Mouse (Mus musculus) common myeloid progenitor, adult 5-6 weeks (primary cell): ENCODE results near the gene S1pr5. TPM values are rescaled to one million over a fixed set of nuclear protein-coding genes. Genes with fewer than 3 reads are reported as not detected.
"Not testable (repeated sequence)": the region's sequence is repeated elsewhere in the genome, so short reads cannot be mapped to it uniquely, and the experiment has no call there.

ENCODE experiments used
- ATAC-seq: replicated peaks from 2 replicates; pipeline ENCODE4 v1.8.0; 2016; ENCODE audit warnings: low read depth, mild to moderate bottlenecking, moderate TSS enrichment, inconsistent platforms; ENCODE audit not compliant: poor library complexity, severe bottlenecking
- total RNA-seq: library from RNA; stranded (forward); fragments of 200-1000, 187-1606 nt; gene quantifications from 2 replicates; pipeline ENCODE4 v1.2.3, GENCODE M21; 2017

Gene S1pr5
- total RNA-seq, 1 experiment from 2014 or later, result 0.09 TPM

- ATAC-seq, result peak; percentile 43
Measured at GRCm38 (mm10) chr9:21238733-21239464, 9.3 kb downstream of the S1pr5 start, which contains the start of gene Keap1. Keap1 (minus strand) TSS chr9:21239361.

DNA sequence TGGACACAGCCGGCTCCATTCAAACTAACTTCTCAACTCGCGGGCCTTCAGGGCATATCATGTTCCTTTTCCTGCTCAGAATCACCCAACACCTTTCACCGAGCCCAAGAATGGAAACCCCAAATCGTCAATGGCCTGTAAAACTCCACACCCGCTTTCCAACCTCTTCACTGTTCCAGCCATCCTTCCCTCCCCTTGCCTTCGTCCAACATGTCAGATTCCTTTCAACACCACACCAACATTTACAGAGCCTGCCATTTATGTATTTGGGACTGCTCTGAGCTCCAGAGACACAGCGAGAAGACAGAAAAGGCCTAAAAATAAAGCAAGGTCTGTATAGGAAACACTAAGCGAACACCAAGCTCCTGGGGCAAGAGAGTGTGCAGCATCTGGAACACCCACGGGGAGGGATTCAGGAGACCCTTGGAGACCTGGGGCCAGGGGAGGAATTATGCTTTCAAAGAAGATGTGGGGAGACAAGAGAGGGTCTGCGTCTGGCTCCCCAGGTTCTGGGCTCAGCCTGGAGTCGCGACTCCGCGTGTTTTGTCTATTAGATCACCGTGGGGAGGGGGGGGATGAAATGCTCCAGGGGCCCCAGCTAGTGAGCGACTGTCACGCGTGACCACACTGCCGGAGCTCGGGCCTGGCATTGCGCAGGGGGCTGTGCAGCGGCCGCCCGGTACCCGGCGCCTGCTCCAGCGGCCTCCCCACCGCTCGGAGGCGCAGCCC lies 10.1 kb downstream of the S1pr5 start:
- ATAC-seq, result no peak

DNA sequence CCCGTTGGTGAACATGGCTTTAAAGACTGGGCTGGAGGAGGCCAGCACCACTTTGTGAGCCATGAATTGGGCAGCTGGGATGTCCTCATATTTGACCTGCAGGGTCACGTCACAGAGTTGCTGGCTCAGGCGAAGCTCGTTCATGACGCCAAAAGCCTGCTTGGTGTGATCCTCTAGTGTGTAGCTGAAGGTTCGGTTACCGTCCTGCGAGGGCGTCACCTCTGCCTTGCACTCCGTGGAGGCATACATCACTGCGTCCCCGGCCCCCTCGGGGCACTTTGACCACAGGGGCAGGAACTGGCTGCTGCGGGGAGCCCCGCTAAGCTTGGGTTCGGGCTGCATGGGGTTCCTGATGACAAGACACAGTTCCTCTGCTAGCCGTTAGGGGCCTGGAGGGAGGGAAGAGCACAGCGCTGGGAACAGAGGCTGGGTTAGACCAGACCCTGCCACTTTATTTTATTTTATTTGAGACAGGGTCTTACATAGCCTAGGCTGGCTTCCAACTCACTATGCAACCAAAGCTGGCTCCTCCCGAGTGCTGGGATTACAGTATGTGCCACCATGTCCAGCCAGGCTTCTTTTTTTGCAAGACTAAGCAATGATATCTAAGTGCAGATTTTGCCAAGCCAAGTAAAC lies 10.8 kb downstream of the S1pr5 start:
- peak; percentile 64 for ATAC-seq

DNA sequence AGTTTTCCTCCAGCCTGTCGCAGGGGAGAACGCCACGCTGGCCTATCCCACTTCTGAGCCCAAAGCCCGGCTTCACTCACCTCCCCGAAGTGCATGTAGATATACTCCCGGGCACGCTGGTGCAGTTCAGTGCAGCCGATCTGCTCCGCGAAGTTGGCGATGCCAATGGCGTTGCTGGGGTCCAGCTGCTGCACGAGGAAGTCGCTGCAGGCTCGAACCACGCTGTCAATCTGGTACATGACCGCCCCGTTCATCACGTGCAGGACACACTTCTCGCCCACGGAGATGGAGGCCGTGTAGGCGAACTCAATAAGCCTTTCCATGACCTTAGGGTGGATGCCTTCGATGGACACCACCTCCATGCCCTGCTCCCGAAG lies 11.3 kb downstream of the S1pr5 start:
- no peak for ATAC-seq

GRCm38 (mm10) chr9:21235341-21235740 lies 12.9 kb downstream of the S1pr5 start:
- ATAC-seq, result no peak

DNA sequence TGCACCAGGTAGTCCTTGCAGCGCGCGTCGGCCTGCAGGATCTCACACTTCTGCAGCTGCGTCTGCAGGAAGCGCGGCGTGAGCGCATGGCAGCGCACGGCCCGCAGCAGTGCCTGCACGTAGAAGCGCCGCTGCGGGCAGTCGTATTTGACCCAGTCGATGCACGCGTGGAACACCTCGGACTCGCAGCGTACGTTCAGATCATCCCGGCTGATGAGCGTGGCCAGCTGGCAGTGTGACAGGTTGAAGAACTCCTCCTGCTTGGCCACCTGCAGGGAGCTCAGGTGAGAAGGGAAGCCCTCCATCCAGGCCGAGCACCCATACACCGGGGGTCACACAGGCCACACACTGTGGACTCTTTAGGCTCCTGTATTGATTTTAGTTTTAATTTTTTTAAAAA lies 14.4 kb downstream of the S1pr5 start:
- no peak for ATAC-seq

DNA sequence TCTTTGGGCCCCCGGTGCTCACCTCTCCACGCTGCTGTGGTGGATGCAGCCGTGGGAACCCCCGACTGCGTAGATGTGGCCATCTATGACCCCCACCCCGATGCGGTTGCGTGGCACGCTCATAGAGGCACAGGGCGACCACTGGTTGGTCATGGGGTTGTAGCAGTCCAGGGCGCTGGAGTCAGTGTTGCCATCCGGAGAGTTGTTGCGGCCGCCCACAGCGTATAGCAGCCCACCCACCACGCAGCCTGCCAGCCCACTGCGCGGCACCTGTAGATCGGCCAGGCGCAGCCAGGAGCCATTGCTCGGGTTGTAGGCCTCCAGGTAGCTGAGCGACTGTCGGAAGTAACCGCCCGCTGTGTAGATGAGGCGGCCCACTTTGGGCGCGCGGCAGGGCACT lies 14.9 kb downstream of the S1pr5 start:
- no peak for ATAC-seq

DNA sequence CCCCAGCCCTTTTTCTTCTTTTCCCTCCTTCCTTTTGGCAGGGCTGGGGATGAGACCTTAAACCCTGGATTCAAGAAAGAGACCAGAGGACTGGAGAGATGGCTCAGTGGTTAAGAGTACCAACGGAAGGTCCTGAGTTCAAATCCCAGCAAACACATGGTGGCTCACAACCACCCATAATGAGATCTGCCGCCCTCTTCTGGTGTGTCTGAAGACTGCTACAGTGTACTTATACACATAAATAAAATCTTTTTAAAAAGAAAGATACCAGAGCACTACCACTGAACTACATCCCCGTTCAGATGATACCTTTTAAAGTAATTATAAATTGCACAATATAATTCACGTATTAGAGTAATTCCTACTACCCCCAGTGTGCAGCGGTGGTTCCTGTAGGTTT lies 15.4 kb downstream of the S1pr5 start:
- ATAC-seq, result no peak

DNA sequence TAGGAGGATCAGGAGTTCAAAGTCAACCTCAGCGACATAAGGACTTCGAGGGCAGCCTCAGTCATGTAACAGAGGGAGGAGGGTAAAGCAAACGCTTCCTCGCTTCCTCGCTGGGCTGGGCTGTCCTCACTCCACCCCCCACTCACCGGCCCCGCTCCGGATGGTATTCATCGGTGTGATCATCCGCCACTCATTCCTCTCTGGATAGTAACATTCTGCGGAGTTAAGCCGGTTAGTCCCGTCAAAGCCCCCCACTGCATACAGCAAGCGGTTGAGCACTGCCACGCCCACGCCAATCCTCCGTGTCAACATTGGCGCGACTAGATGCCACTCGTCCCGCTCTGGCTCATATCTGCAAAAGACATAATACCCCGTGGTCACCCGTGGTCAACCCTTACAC lies 16.7 kb downstream of the S1pr5 start:
- no peak for ATAC-seq

DNA sequence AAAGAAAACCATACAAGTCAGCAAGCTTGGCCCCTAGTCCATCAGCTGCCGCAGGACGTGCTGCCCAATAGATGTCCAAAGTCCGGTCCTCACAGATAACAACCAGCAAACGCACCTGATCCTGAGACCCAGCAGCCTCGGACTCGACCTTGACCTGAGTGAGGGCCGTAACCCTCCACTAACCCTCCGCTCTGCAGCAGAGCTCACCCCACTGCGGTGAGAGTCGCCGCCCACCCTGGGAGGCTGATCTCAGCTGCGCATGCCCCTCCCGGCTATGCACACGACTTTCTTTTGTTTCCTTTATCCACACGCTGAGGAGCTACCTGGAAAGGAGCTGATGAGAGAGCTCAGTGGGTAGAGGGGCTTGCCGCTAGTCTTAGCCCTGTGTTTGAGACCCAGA lies 20.9 kb downstream of the S1pr5 start:
- peak; percentile 52 for ATAC-seq

- no peak for ATAC-seq
Measured at GRCm38 (mm10) chr9:21225415-21225758, 22.9 kb downstream of the S1pr5 start.

DNA sequence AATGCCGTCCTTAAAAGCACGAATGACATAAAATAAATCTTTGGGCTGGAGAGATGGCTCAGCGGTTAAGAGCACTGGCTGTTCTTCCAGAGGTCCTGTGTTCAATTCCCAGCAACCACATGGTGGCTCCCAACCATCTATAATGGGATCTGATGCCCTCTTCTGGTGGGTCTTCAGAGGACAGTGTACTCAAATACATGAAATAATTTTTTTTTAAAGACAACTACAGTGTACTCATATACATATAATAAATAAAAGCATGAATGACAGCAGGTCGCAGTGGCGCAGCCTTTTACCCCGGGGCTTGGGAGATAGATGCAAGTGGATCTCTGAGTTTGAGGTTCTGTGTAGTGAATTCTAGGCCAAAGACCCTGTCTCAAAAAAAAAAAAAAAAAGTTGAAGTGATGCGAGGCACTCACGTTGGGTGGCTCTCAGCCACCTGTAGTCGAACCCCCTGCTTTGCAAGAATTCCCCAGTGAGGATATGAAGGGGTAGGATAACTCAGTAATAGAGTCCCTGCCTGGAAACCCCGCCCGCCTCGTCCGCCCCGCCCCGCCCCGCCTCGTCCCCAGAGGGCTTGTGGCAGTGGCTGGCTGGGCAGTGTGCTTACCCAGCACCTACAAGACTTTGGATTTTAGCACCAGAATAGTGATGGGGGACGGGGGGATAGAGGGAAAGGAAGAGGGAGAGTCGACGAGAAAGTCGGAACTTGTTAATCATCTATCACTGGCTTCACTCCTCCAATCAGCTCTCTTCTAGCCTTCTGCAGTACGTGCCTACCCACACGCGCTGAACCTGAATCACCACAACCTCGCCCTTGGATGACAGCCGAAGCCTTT lies 23.4 kb downstream of the S1pr5 start:
- no peak for ATAC-seq

DNA sequence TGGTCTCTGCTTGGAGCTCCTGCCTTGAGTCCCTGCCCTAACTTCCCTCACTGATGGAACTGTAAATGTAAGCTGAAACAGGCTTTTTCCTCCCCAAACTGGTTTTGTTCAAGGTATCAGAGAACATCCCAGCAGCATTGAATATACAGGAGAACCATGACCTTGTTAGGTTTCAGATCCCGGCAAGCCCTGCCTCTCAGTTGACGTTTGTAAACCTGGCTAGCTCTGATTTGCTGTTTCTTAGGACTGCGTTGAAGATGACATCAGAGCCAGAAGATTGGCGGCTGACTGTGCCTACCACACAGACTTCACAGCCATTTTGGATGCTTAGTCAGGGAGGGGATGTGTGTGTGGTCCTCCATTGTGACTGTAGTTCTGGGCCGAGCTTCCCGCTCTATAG lies 24.3 kb downstream of the S1pr5 start:
- ATAC-seq, result no peak

GRCm38 (mm10) chr9:21223490-21223889 lies 24.8 kb downstream of the S1pr5 start:
- not testable (repeated sequence) for ATAC-seq

DNA sequence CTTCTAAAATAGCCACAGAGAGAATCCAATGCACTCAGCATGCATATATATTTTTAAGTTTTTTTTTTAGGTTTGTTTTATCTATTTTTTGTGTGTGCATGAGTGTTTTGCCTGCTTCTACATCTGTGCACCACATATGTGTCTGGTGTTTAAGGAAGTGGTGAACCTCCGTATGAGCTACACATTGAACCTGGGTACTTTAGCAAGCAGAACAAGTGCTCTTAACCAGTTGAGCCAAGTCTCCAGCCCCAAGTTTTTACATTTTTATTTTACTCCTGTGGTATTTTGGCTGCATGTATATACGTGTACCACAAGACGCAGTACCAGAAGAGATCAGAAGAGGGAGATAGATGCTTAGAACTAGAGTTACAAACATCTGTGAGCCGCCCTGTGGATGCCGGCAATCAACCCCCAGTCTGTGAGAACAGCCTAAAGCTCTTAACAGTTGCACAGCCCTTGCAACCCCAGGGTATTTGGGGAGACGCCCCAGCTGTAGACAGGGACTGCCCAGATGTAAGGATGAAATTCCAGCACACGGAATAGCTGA lies 26.8 kb downstream of the S1pr5 start:
- peak; percentile 72 for ATAC-seq

DNA sequence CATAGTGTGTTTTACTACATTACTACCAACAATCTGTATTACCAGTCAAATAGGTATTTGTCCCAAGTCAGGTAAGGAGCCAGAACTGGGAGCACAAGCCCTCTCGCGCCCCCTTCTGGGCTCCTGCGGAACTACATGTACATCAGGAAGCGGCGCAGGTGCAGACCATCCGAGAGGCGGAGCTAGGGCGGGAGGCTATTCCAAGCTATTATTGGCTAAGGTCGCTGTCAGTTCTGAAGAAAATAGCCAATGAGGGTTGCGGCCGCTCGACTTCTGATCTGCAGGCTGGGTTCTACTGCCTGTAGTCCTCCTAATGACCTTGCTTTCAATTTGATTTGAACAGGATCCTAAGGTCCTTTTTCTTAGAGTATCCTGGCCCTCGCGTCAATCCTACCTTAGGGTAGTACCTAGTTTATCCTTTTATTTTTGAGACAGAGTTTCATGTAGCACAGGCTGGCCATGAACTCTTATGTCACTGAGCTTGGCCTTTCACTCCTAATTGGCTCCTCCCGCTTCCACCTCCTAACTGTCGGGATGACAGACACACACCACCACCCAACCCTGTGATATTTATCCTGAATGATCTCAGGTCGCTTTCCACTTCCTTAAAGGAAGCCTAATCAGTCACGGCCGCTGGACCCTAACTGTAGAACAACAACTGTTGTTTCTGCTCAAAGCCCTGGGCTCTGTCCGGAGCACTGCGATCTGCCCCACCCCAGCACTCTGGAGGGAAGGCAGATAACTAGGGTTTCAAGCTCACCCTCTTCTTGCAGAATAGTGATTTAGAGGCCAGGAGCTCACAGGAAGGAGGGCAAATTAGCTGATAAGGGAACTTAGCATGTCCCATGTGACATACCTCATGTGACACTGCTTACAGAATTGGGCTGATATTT lies 27.5 kb downstream of the S1pr5 start:
- ATAC-seq, result peak; percentile 87

- ATAC-seq, result no peak
Measured at GRCm38 (mm10) chr9:21219820-21220219, 28.4 kb downstream of the S1pr5 start.

GRCm38 (mm10) chr9:21216050-21216841 lies 32.0 kb downstream of the S1pr5 start:
- ATAC-seq, result no peak
